Mouse (Mus musculus) T-cell, adult 2 months (primary cell): ENCODE results near the gene Col24a1.
"Not testable (repeated sequence)": the region's sequence is repeated elsewhere in the genome, so short reads cannot be mapped to it uniquely, and the experiment has no call there.

Experiments used
- DNase-seq: peaks from one replicate; pipeline ENCODE4 v3.0.0; 2022; ENCODE audit warnings: low spot score

The Col24a1 gene

GRCm38 (mm10) chr3:145356865-145357487, 64.7 kb downstream of the Col24a1 start:
- no peak for DNase-seq

- no peak for DNase-seq
Measured at GRCm38 (mm10) chr3:145365227-145365626, 73.0 kb downstream of the Col24a1 start.

- DNase-seq = no peak
Measured at GRCm38 (mm10) chr3:145367176-145367717, 75.0 kb downstream of the Col24a1 start.

- DNase-seq = no peak
Measured at GRCm38 (mm10) chr3:145376298-145376697, 84.0 kb downstream of the Col24a1 start.

GRCm38 (mm10) chr3:145383095-145383494, 90.8 kb downstream of the Col24a1 start:
- DNase-seq = no peak

- DNase-seq = no peak
Measured at GRCm38 (mm10) chr3:145386434-145386833, 94.2 kb downstream of the Col24a1 start.

- DNase-seq = no peak
Measured at GRCm38 (mm10) chr3:145390681-145391080, 98.4 kb downstream of the Col24a1 start.

GRCm38 (mm10) chr3:145391986-145392659, 99.9 kb downstream of the Col24a1 start:
- no peak for DNase-seq

GRCm38 (mm10) chr3:145399173-145399572, 106.9 kb downstream of the Col24a1 start:
- no peak for DNase-seq

GRCm38 (mm10) chr3:145402257-145402656, 110.0 kb downstream of the Col24a1 start:
- DNase-seq = no peak

GRCm38 (mm10) chr3:145402994-145403393, 110.7 kb downstream of the Col24a1 start:
- no peak for DNase-seq

- DNase-seq = no peak
Measured at GRCm38 (mm10) chr3:145408045-145408444, 115.8 kb downstream of the Col24a1 start.

- DNase-seq = no peak
Measured at GRCm38 (mm10) chr3:145412137-145412536, 119.9 kb downstream of the Col24a1 start.

GRCm38 (mm10) chr3:145414362-145414761, 122.1 kb downstream of the Col24a1 start:
- DNase-seq = no peak

GRCm38 (mm10) chr3:145417809-145418208, 125.5 kb downstream of the Col24a1 start:
- DNase-seq = no peak

- DNase-seq = no peak
Measured at GRCm38 (mm10) chr3:145420421-145420820, 128.1 kb downstream of the Col24a1 start.

- no peak for DNase-seq
Measured at GRCm38 (mm10) chr3:145422044-145422443, 129.8 kb downstream of the Col24a1 start.

- no peak for DNase-seq
Measured at GRCm38 (mm10) chr3:145438352-145438751, 146.1 kb downstream of the Col24a1 start.

GRCm38 (mm10) chr3:145439086-145439485, 146.8 kb downstream of the Col24a1 start:
- no peak for DNase-seq

GRCm38 (mm10) chr3:145440993-145441392, 148.7 kb downstream of the Col24a1 start:
- no peak for DNase-seq

- no peak for DNase-seq
Measured at GRCm38 (mm10) chr3:145442268-145442667, 150.0 kb downstream of the Col24a1 start.

- not testable (repeated sequence) for DNase-seq
Measured at GRCm38 (mm10) chr3:145443167-145443566, 150.9 kb downstream of the Col24a1 start.

- no peak for DNase-seq
Measured at GRCm38 (mm10) chr3:145457039-145457438, 164.8 kb downstream of the Col24a1 start.
